Mouse (Mus musculus): Measurements from ENCODE around the gene Khsrp. TPM values are rescaled to one million over a fixed set of nuclear protein-coding genes. Genes with fewer than 3 reads are reported as not detected.

The Khsrp gene
- total RNA-seq, 2 experiments from 2014 or later, result 105 to 116 TPM

DNA sequence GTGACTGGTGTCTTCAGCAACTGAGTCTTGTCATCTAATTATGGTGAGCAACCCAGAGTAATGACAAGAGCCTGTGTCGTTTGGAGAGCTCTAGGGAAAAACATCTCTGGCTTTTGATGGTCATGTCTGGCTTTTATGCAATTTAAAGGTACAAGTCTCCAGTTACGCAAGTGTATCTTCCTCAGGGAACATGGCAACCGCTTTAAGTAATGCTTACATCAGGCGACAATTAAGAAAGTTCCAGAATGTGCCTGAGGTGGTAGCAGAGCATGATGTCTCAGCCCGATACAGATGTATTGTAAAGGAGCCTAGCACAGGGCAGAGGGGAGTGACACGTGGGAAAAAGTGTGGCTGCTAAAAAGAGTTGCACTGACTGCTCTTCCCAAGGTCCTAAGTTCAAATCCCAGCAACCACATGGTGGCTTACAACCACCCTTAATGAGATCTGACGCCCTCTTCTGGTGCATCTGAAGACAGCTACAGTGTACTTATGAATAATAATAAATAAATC is 42.3 kb downstream of the Khsrp start:
- DNase-seq (ENCODE audit: low spot score in 2 of 2), result no peak

DNA sequence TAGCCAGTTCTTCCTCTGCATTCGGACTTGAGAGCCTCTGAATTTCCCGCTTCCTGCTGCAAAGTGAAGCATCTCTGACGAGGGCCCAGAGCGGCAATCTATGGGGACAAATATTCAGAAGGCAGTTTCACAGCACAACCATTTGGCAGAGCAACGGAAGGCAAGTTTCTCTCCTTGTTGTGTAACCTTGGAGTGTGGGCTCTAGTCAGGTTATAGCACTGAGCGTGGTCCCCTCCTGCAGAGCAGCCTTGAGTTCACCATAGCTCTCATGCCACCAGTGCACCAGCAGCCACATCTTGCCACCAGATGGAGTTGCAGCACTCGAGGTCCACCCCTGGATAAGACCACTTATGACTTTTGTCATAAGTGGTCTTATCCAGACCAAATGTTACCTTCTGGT is 42.9 kb downstream of the Khsrp start:
- DNase-seq (ENCODE audit: low spot score in 2 of 2), result no peak

DNA sequence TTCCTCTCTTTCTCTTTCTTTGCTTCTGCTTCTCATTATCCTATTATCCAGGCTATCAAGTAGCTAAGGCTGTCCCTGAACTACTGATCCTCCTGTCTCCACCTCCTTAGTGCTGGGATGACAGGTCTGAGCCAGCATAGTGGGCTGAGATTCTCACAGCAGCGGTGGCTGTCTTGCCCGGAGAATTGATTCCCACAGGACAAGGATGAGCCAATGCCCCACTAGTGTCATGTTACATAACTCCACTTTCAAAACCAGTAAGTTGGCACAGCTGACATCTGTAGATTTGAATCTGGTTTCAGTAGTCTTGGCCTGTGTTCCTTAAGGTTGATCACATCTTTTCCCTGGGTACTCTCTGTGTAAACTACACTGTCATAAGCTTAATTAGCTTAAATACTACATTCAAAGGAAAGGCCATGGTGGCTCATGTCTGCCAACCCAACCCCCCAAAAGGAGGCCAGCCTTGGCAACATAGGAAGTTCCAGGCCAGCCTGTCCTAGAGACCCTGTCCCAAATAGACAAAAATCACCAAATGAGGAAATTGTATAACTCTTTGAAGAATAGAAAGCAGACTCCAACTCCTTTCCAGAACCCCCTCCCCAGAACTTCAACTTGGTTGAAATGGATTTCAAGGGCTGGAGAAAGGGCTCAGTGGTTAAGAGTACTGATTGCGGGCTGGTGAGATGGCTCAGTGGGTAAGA is 45.1 kb downstream of the Khsrp start:
- DNase-seq (ENCODE audit: low spot score in 2 of 2), result no peak

DNA sequence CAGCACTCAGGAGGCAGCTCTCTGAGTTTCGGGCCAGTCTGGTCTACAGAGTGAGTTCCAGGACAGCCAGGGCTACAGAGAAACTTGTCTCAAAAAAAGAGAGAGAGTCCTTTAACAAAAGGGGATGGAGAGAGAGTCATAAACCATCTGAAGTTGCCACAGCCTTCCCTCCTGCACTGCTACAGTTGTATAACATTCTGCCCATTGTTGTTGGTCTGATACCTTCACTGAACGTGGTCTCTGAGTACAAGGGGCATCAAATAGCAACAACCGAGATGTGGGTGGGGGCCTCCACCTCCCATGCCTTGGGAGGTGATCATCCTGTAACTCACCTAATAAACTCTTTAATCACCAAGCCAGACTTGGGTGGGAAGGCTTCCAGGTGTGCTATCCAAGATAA is 45.7 kb downstream of the Khsrp start:
- DNase-seq (ENCODE audit: low spot score in 2 of 2), result no peak

DNA sequence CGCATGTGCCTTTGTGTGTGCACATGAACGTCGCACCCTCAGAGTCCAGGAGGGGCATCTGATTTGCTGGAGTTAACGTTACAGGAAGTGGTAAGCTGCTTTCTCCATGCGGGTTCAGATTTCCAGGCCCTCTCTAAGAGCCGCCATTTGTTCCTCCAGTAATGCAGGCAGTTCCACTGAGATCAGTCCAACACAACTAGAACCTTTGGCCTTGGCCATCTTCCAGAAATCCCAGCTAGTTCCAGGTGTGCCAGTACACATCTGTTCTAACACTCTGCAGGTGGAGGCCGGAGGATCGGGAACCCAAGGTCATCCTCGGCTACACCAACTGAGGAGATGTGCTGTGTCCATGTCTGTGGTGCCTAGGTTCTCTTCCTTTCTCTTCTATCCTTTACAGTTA is 46.4 kb downstream of the Khsrp start:
- DNase-seq (ENCODE audit: low spot score in 2 of 2), result no peak

DNA sequence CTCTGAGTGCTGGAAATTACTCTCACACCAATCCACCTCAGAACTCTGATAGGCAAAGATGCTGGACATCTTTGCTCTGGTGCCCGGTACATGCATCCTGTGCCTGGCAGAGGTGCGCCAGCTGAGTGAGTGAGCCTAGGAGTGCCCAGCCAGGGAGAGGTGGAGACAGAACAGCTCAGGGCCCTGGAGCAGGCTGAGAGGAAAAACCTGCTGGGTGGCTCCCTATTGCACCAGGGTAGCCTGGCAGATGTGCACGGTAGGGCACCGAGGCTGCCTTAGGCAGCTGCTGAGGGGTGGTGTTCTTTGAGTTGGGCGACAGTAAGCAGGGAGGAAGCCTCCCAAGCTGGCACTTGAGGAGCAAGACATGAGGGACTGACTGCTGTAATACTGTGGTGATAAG is 49.3 kb downstream of the Khsrp start, which contains the start of gene Acer1:
Gene Acer1 (minus strand): TSS at position 114 of the 400 bp plus-strand sequence.
- no peak for DNase-seq (ENCODE audit: low spot score in 2 of 2)

DNA sequence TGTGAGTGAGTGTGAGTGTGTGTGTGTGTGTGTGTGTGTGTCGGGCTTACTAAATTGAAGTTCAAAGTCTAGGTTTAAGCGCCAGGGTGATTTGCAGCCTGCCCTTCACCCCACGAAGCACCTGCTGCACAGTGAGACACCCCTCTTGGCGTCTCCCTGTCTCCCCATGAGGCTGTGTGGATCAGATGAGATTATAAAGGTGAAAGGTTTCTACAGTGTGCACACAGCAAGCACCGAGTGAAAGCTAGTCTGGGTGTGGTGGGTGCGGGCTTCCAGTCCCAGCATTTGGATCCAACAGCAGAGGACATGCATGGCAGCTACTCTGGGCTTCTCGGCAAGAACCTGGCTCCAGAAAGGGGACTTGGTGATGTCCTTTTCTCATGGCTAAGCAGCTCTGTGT is 50.3 kb downstream of the Khsrp start:
- no peak for DNase-seq (ENCODE audit: low spot score in 2 of 2)

DNA sequence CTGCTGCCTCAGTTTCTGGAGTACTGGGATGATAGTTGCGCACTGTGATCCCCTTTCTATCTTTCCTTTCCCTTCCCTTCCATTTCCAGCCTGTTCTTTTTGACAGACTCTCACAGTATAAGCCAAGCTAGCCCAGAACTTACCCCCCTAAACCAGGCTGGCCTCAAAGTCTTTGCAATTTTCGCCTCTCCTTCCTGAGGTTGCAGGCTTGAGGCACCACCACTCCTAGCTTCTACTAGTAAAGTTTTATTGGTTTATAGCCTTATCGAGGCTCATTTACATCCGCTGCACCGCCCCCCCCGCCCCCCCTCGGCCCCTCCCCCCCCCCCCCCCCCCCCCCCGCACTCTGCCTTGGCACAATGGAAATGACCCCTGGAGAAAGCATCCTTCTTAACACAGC is 51.8 kb downstream of the Khsrp start:
- no peak for DNase-seq (ENCODE audit: low spot score in 2 of 2)

DNA sequence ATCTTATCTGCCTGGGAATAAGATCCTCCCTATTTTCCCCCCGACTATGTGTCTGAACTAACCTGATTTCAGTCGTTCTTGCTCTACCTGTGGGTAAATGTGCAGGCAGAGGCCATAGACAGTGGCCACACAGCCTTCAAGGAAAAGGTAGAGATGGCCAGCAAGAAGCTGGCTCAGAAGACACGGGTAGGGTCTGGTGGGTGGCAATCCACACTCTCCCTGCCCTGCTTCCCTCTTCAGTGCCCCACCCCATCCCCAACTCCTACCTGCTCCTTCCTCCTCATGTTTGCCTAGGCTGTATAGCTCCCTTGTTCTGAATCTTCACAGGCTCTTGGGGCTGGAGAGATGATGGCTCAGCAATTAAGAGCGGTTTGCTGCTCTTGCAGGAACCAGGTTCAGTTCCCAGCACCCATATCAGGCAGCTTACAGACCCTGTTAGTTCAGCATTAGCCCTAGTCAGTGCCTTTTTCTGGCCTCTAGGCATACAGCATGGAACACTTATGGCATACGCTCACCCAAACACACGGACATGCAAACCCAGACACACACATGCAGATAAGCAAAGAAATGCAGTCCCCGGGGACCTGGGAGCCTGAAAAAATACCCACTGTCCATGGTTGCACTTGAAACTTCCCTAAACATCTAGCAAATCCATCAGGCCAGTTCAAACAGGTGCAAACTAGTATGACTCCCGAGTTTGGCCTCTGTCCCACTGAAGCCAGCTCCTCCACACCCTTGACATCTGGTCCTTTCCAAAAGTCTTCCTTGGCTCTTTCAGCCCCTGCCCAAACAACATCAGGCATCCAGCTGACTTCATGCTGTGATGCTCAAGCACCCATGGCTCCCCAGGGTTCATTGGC is 54.6 kb downstream of the Khsrp start:
- no peak for DNase-seq (ENCODE audit: low spot score in 2 of 2)

DNA sequence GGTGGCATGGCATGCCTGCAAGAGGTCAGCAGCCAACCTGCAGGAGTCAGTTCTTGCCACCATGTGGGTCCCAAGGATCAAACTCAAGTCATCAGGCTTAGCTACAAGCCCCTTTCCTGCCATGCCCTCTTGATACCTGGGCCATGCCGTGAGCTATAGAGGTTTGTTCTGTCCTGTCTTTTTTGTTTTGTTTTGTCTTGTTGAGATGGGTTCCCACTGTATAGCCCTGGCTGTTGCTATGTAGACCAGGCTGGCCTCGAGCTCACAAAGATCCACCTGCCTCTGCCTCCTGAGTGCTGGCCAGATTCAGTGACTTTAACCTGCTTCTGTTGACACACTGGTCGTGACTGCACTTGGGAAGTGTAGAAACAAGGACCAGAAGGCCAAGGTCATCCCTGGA is 55.9 kb downstream of the Khsrp start:
- DNase-seq (ENCODE audit: low spot score in 2 of 2), result no peak

DNA sequence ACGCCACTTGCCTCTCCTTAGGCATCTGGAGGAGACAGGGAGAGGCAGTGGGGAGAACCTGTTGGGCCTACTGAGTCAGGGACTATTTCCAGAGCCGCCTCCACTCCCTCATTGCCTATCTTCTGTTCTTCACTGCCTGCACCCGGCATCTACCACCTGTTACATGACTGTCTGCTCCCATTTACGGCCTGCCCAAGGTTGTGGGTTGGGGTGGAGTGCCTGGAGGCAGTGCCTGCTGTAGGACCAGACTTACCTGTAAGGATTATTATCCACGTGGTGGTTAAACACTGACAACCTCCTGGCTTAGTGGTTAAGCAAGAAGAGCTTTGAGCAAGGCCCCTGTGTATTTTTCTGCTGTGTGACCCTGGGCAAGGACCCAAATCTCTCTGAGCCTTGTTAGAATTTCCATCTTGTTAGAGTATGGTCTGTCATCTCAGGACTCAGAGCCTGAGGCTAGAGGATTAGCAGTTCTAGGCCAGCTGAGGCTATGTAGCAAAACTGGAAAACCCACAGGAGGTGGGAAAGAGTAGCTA is 56.5 kb downstream of the Khsrp start:
- no peak for DNase-seq (ENCODE audit: low spot score in 2 of 2)

DNA sequence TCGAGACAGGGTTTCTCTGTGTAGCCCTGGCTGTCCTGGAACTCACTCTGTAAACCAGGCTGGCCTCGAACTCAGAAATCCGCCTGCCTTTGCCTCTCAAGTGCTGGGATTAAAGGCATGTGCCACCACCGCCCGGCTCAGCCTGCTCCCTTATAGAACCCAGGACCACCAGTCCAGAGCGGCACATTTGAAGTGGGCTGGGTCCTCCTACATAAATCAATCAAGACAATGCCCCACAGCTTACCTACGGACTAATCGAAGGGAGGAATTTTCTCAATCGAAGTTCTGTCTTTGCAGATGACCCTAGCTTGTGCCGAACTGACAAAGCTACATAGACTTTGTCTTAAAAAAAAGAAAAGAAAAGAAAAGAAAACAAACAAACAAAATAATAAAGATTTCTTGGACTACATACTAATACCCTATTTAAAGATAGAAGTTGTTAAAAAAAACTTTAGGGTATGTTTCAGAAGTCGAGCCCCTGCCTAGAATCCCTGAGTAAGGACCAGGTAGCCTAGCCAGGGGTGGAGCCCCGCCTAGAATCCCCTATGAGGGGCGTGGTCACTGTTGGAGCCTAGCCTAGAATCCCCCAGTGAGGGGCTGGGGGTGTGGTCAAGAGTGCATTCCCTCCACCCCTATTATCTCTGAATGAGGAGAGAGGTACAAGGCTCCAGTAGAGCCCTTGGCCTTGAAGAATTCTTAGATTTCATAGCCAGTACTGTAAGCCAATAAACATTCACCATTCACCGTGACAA is 57.2 kb downstream of the Khsrp start:
- no peak for DNase-seq (ENCODE audit: low spot score in 2 of 2)

Other genes starting within 250 kb of the Khsrp start
- 1 to 10 TPM; 4.1 to 4.4 TPM for gene Rfx2, start 200.5 kb downstream of the Khsrp start, total RNA-seq (2021)
- not detected for gene Acsbg2, start 157.1 kb downstream of the Khsrp start, total RNA-seq (2021)
- gene 1700061G19Rik, start 156.0 kb downstream of the Khsrp start, total RNA-seq (2021), result under 1 TPM; 0.11 to 0.39 TPM
- gene Mllt1, start 96.1 kb downstream of the Khsrp start, total RNA-seq (2021), result 10 to 100 TPM; 68.7 to 72.0 TPM
- not detected for gene Acer1, start 49.4 kb downstream of the Khsrp start, total RNA-seq (2021)
- 10 to 100 TPM; 55.7 to 56.0 TPM for gene Clpp, start 41.2 kb downstream of the Khsrp start, total RNA-seq (2021)
- 10 to 100 TPM; 27.8 to 34.0 TPM for gene Alkbh7, start 34.2 kb downstream of the Khsrp start, total RNA-seq (2021)
- gene Pspn, start 31.5 kb downstream of the Khsrp start, total RNA-seq (2021), result not detected
- gene Gtf2f1, start 20.2 kb downstream of the Khsrp start, total RNA-seq (2021), result 10 to 100 TPM; 45.0 to 47.4 TPM
- under 1 TPM in 1 of 2 experiments, not detected in 1; 0.41 TPM for gene Gm17949, start 20.1 kb downstream of the Khsrp start, total RNA-seq (2021)
- not detected for gene Slc25a41, start 10.1 kb upstream of the Khsrp start, total RNA-seq (2021)
- 1 to 10 TPM in 1 of 2 experiments, under 1 TPM in 1; 0.45 to 1.1 TPM for gene Crb3, start 27.6 kb upstream of the Khsrp start, total RNA-seq (2021)
- gene Slc25a23, start 28.3 kb upstream of the Khsrp start, total RNA-seq (2021), result 100 to 1,000 TPM; 308 to 317 TPM
- 1 to 10 TPM; 1.2 to 1.9 TPM for gene Dennd1c, start 47.0 kb upstream of the Khsrp start, total RNA-seq (2021)
- 100 to 1,000 TPM; 487 to 549 TPM for gene Tubb4a, start 56.3 kb upstream of the Khsrp start, total RNA-seq (2021)
- gene Tnfsf9, start 73.8 kb upstream of the Khsrp start, total RNA-seq (2021), result 1 to 10 TPM in 1 of 2 experiments, under 1 TPM in 1; 0.75 to 1.0 TPM
- under 1 TPM in 1 of 2 experiments, not detected in 1; 0.42 TPM for gene Cd70, start 118.3 kb upstream of the Khsrp start, total RNA-seq (2021)
- gene Tnfsf14, start 162.7 kb upstream of the Khsrp start, total RNA-seq (2021), result not detected
- 1 to 10 TPM; 2.7 to 2.8 TPM for gene C3, start 196.6 kb upstream of the Khsrp start, total RNA-seq (2021)
- 10 to 100 TPM; 15.0 to 16.3 TPM for gene Gpr108, start 216.9 kb upstream of the Khsrp start, total RNA-seq (2021)
- gene Trip10, start 217.9 kb upstream of the Khsrp start, total RNA-seq (2021), result 1 to 10 TPM; 6.6 to 8.0 TPM
- 1 to 10 TPM; 4.4 to 4.6 TPM for gene Vav1, start 247.6 kb upstream of the Khsrp start, total RNA-seq (2021)

Measured in layer of hippocampus, postnatal 10 days (tissue).